Mouse (Mus musculus): Measurements from ENCODE around the gene Defb42. TPM values are rescaled to one million over a fixed set of nuclear protein-coding genes. Genes with fewer than 3 reads are reported as not detected.

Defb42 gene
- polyA plus RNA-seq, 1 experiment from 2014 or later, result 0.67 TPM

Other genes starting within 250 kb of the Defb42 start
- 6.0 and 6.7 TPM in 2 replicates for gene Wdfy2, start 209.3 kb upstream of the Defb42 start, polyA plus RNA-seq (2014; fragmentation: Nextera tagmentation; extraction: Ambion mirVana)
- gene Defb48, start 62.5 kb upstream of the Defb42 start, polyA plus RNA-seq (2014; fragmentation: Nextera tagmentation; extraction: Ambion mirVana), result not detected in 2 replicates
- not detected in 2 replicates for gene Defb47, start 48.9 kb upstream of the Defb42 start, polyA plus RNA-seq (2014; fragmentation: Nextera tagmentation; extraction: Ambion mirVana)
- not detected in 2 replicates for gene Defb43, start 35.2 kb upstream of the Defb42 start, polyA plus RNA-seq (2014; fragmentation: Nextera tagmentation; extraction: Ambion mirVana)
- gene Defb30, start 3.0 kb downstream of the Defb42 start, polyA plus RNA-seq (2014; fragmentation: Nextera tagmentation; extraction: Ambion mirVana), result not detected in 2 replicates

Data from liver, embryonic 11.5 days (tissue).